ENCODE assay signal across 8 mouse cellular contexts in the genomic region with DNA sequence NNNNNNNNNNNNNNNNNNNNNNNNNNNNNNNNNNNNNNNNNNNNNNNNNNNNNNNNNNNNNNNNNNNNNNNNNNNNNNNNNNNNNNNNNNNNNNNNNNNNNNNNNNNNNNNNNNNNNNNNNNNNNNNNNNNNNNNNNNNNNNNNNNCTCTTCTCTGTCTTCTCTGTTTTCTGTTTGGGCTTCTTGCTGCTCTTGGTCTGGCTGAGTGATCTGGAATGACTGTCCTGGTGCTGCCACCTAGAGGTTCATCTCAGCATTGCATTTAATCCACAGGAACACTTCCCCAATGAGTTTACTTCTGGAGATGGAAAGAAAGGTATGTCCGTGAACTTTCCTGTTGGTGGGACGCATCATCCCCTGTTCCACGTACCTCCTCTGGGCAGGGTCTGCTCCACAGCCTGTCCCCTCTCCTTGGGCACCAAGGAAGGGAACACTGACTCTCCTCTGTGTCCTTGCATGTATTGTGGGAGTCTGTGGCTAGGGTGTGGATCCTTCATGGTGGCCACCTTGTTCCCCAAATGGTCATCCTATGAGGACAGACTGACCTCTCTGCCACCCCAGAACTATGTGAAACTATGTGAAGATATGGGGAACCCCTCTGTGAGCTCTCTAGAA. TPM values are rescaled to one million over a fixed set of nuclear protein-coding genes. Genes with fewer than 3 reads are reported as not detected.
DNase-seq lines count a peak whose midpoint lies in the region; ATAC-seq and TF ChIP-seq lines count a peak whose summit lies in the region.

No protein-coding gene starts in this region.

- no peak overlapping the region for H3K27ac ChIP-seq in left cerebral cortex, adult 2 months

- H3K4me3 ChIP-seq in left cerebral cortex, adult 2 months = no peak overlapping the region

- peak; percentile 75 for DNase-seq in T-cell, adult 2 months (ENCODE audit: low spot score)
- DNase-seq in cerebellum, adult 9-10 months = peak; percentile 87
- DNase-seq in frontal cortex, postnatal 14 days (ENCODE audit: low spot score in 2 of 2) = peak; percentile 53 to 87
- peak; percentile 81 to 89 for DNase-seq in left cerebral cortex, adult 2 months (ENCODE audit: extremely low spot score in 1 of 2, low spot score in 2 of 2)
- peak; percentile 82 for DNase-seq in right cerebral cortex, postnatal 14 days
- DNase-seq in urinary bladder, postnatal 25 days (ENCODE audit: low spot score) = peak; percentile 82

- peak; percentile 36 for ATAC-seq in inflammation-experienced regulatory T-cells, adult 6 months
- peak; percentile 91 for ATAC-seq in megakaryocyte progenitor cell, adult 5-6 weeks (replicated peaks; ENCODE audit: poor library complexity)

- TF ChIP-seq CTCF in left cerebral cortex, adult 2 months (IDR thresholded peaks at IDR 0.05) = peak; percentile 87

- intact Hi-C loops in left cerebral cortex, adult 2 months (cut with DNase I) = loop anchor here (1.0 kb wide), 3 partner anchors 119 to 181 kb away; no protein-coding TSS in a partner anchor

RNA-seq across cellular contexts. Expression of a gene that starts 35.8 kb away (rescaled TPM):
- polyA plus RNA-seq in inflammation-experienced regulatory T-cells, adult 6 months (2017; shearing (Covaris generic)) = under 1 TPM; 0.21 to 0.59 (median 0.29) TPM
- total RNA-seq in left cerebral cortex, adult 2 months (2021) = under 1 TPM; 0.29 to 0.30 TPM
- 0.07 and 0.68 TPM in 2 replicates for total RNA-seq in megakaryocyte progenitor cell, adult 5-6 weeks (2015)
- 0.24 and 0.33 TPM in 2 replicates for total RNA-seq in megakaryocyte progenitor cell, adult 5-6 weeks (2017)
